ENCODE assay signal across 8 mouse cellular contexts in genomic region chr8:69974194-69974614, GRCm38 (mm10). TPM values are rescaled to one million over a fixed set of nuclear protein-coding genes. Genes with fewer than 3 reads are reported as not detected.
DNase-seq lines count a peak whose midpoint lies in the region; ATAC-seq and TF ChIP-seq lines count a peak whose summit lies in the region.

No protein-coding gene starts in this region.

- TF ChIP-seq EP300 in heart, postnatal 0 days (IDR thresholded peaks at IDR 0.05; ENCODE audit: low read depth): no peak

- no peaks in the 10 kb centered on the region for H3K9me3 ChIP-seq in forebrain, embryonic 11.5 days (ENCODE audit: control insufficient read depth, low read length)
- H3K9me3 ChIP-seq in heart, postnatal 0 days (replicated peaks; ENCODE audit: control insufficient read depth, low read length): no peaks in the 10 kb centered on the region
- no peaks in the 10 kb centered on the region for H3K9me3 ChIP-seq in liver, embryonic 16.5 days (replicated peaks; ENCODE audit: control insufficient read depth, low read length)
- no peaks in the 10 kb centered on the region for H3K9me3 ChIP-seq in neural tube, embryonic 13.5 days

- peak; percentile 95 to 98 for DNase-seq in CD8-positive naive resting alpha-beta T cell, adult 2 months (ENCODE audit: low read depth in 2 of 2, low spot score in 2 of 2)
- peak; percentile 90 for DNase-seq in c-Kit-positive CD71-negative TER-119-negative erythroid progenitor cells, embryonic 14.5 days (ENCODE audit: low read depth)
- DNase-seq in forebrain, embryonic 11.5 days (ENCODE audit: low spot score): peak; percentile 97
- peak; percentile 92 for DNase-seq in heart, postnatal 0 days (ENCODE audit: low spot score)
- DNase-seq in kidney, postnatal 4 days: peak; percentile 97 to 98

- H3K4me3 ChIP-seq in forebrain, embryonic 11.5 days (ENCODE audit: low read depth, low read length): peak overlapping the region; percentile 95
- H3K4me3 ChIP-seq in heart, postnatal 0 days (ENCODE audit: low read depth, low read length): peak overlapping the region; percentile 89
- H3K4me3 ChIP-seq in liver, embryonic 16.5 days (ENCODE audit: low read depth, low read length): peak overlapping the region; percentile 96
- peak overlapping the region; percentile 95 for H3K4me3 ChIP-seq in neural tube, embryonic 13.5 days
- peak overlapping the region; percentile 99 for H3K4me3 ChIP-seq in testis, adult 2 months (ENCODE audit: control insufficient read depth, low read depth, low read length)

- no peaks in the 10 kb centered on the region for H3K36me3 ChIP-seq in forebrain, embryonic 11.5 days (ENCODE audit: control insufficient read depth, insufficient read depth, low read length)
- no peaks in the 10 kb centered on the region for H3K36me3 ChIP-seq in heart, postnatal 0 days (replicated peaks; ENCODE audit: control insufficient read depth, insufficient read depth, low read length)
- no peaks in the 10 kb centered on the region for H3K36me3 ChIP-seq in liver, embryonic 16.5 days (ENCODE audit: control insufficient read depth, insufficient read depth)
- no peaks in the 10 kb centered on the region for H3K36me3 ChIP-seq in neural tube, embryonic 13.5 days
- no peaks in the 10 kb centered on the region for H3K36me3 ChIP-seq in testis, adult 2 months (ENCODE audit: control insufficient read depth, insufficient read depth, low read length)

- H3K4me1 ChIP-seq in forebrain, embryonic 11.5 days (replicated peaks; ENCODE audit: control insufficient read depth, insufficient read depth, low read length): no peaks in the 10 kb centered on the region; the same call in none of the 2 replicates
- peaks cover 39% of the 10 kb centered on the region for H3K4me1 ChIP-seq in heart, postnatal 0 days (ENCODE audit: control insufficient read depth, insufficient read depth)
- peaks cover 49% of the 10 kb centered on the region for H3K4me1 ChIP-seq in liver, embryonic 16.5 days (ENCODE audit: control insufficient read depth, low read depth, low read length)
- peaks cover 42% of the 10 kb centered on the region for H3K4me1 ChIP-seq in neural tube, embryonic 13.5 days (replicated peaks)
- H3K4me1 ChIP-seq in testis, adult 2 months (ENCODE audit: control insufficient read depth, insufficient read depth, low read length): peaks cover 10% of the 10 kb centered on the region

- TF ChIP-seq CTCF in heart, postnatal 0 days (IDR thresholded peaks at IDR 0.05; ENCODE audit: low read depth): no peak
- no peak for TF ChIP-seq CTCF in testis, adult 2 months (IDR thresholded peaks at IDR 0.05; ENCODE audit: control insufficient read depth, insufficient read depth, insufficient replicate concordance, low read depth, low read length)

- peak overlapping the region; percentile 76; the same call in 1 of the 2 replicates for H3K27ac ChIP-seq in forebrain, embryonic 11.5 days (ENCODE audit: low read depth, low read length)
- peak overlapping the region; percentile 90 for H3K27ac ChIP-seq in heart, postnatal 0 days (ENCODE audit: low read depth)
- H3K27ac ChIP-seq in liver, embryonic 16.5 days (ENCODE audit: low read length): peak overlapping the region; percentile 95
- peak overlapping the region; percentile 83 for H3K27ac ChIP-seq in neural tube, embryonic 13.5 days (replicated peaks)
- H3K27ac ChIP-seq in testis, adult 2 months (ENCODE audit: control insufficient read depth, insufficient read depth, low read depth, low read length): peak overlapping the region; percentile 84

- ATAC-seq in forebrain, embryonic 11.5 days (replicated peaks; ENCODE audit: low FRiP score): peak; percentile 94
- peak; percentile 96 for ATAC-seq in heart, postnatal 0 days (ENCODE audit: insufficient read depth, low read depth)
- peak; percentile 95 for ATAC-seq in liver, embryonic 16.5 days (ENCODE audit: low read depth)
- ATAC-seq in neural tube, embryonic 13.5 days (ENCODE audit: low read depth): peak; percentile 93

- H3K27me3 ChIP-seq in forebrain, embryonic 11.5 days (ENCODE audit: control insufficient read depth, insufficient read depth, low read length): no peaks in the 10 kb centered on the region
- no peaks in the 10 kb centered on the region for H3K27me3 ChIP-seq in heart, postnatal 0 days (ENCODE audit: control insufficient read depth, insufficient read depth, low read length)
- no peaks in the 10 kb centered on the region for H3K27me3 ChIP-seq in liver, embryonic 16.5 days (ENCODE audit: control insufficient read depth, insufficient read depth, low read depth, low read length)
- no peaks in the 10 kb centered on the region; the same call in 1 of the 2 replicates for H3K27me3 ChIP-seq in neural tube, embryonic 13.5 days
- H3K27me3 ChIP-seq in testis, adult 2 months (ENCODE audit: control insufficient read depth, insufficient read depth, low read length): no peaks in the 10 kb centered on the region

- WGBS in forebrain, embryonic 11.5 days: 1% methylated on average over 49 of the region's 50 CpGs
- 1% methylated on average over 30 of the region's 50 CpGs for WGBS in heart, postnatal 0 days
- WGBS in liver, embryonic 16.5 days (ENCODE audit: insufficient replicate concordance): 0% methylated on average over 28 of the region's 50 CpGs
- whole genome bisulfite sequencing in neural tube, embryonic 13.5 days: 0% methylated on average over 22 of the region's 50 CpGs

- peak; percentile 58 for TF ChIP-seq POLR2A in testis, adult 2 months (IDR thresholded peaks at IDR 0.05; ENCODE audit: control insufficient read depth, low read depth, low read length)

- peak overlapping the region; percentile 92 for H3K9ac ChIP-seq in forebrain, embryonic 11.5 days (ENCODE audit: low read length)
- peak overlapping the region; percentile 95 for H3K9ac ChIP-seq in heart, postnatal 0 days (replicated peaks; ENCODE audit: low read depth, low read length)
- H3K9ac ChIP-seq in liver, embryonic 16.5 days (ENCODE audit: low read depth, low read length): peak overlapping the region; percentile 96
- peak overlapping the region; percentile 88 for H3K9ac ChIP-seq in neural tube, embryonic 13.5 days

- peak overlapping the region; percentile 68 for H3K4me2 ChIP-seq in forebrain, embryonic 11.5 days (ENCODE audit: low read depth, low read length, severe bottlenecking)
- H3K4me2 ChIP-seq in heart, postnatal 0 days (ENCODE audit: low read depth, low read length): peak overlapping the region; percentile 78
- peak overlapping the region; percentile 94 for H3K4me2 ChIP-seq in liver, embryonic 16.5 days (ENCODE audit: low read depth, low read length)
- H3K4me2 ChIP-seq in neural tube, embryonic 13.5 days: peak overlapping the region; percentile 79

RNA-seq across cellular contexts. Expression of gene Gatad2a, which starts 22.0 kb away (rescaled TPM):
- polyA plus RNA-seq in forebrain, embryonic 11.5 days (2014; fragmentation: Nextera tagmentation; extraction: Ambion mirVana): 81.7 and 88.6 TPM in 2 replicates
- total RNA-seq in heart, postnatal 0 days (2014; rRNA removed; ENCODE audit: low replicate concordance): 26.9 and 58.8 TPM in 2 replicates
- 17.0 and 18.9 TPM in 2 replicates for polyA plus RNA-seq in heart, postnatal 0 days (2015; fragmentation: Nextera tagmentation; extraction: Ambion mirVana)
- 17.2 and 18.9 TPM in 2 replicates for polyA plus RNA-seq in liver, embryonic 16.5 days (2015; fragmentation: Nextera tagmentation; extraction: Ambion mirVana)
- 30.6 and 31.8 TPM in 2 replicates for polyA plus RNA-seq in neural tube, embryonic 13.5 days (2015; fragmentation: Nextera tagmentation; extraction: Ambion mirVana)
- 80.8 and 84.9 TPM in 2 replicates for polyA plus RNA-seq in testis, adult 2 months (2012; rRNA removed)

Comparison
In these comparisons a context has a peak if more than half of its experiments do, and no peak if none do; other contexts are left out.
1. Peak in every context shown above with its lines: DNase-seq, ATAC-seq, H3K4me3 ChIP-seq and H3K27ac ChIP-seq.